Mouse (Mus musculus) brain, embryonic 18.5 days (tissue): ENCODE data around the gene Upk3a.
A peak's percentile ranks its signal among the peaks of the same experiment; 100 is the strongest.

ENCODE experiments used
- DNase-seq: peaks from one replicate; pipeline ENCODE4 v3.0.0-alpha.2; 2012; ENCODE audit warnings: low read depth, low spot score

Gene Upk3a

GRCm38 (mm10) chr15:85016951-85017664, at the start of gene Upk3a:
Gene Upk3a, plus strand, starts transcription at chr15:85017141.
- DNase-seq, result no peak

DNA sequence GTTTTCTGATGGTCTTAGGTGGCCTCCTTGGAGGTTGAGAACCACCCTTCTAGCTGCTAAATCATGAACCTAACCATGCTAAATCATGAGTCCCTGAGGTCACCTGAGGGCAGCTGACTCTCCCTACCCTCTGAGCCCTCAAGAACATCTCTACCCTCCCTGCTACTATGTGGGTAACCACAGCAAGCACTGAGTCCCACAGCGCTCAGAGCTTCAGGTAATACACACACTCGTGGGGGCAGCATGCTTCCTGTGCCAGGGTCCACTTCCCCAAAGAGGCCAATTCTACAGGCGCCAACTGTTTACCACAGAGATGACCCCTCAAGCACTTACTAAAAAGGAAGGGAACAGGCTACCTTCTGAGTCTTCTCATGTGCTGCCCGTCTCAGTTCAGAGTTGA, 48.4 kb upstream of the Upk3a start:
- no peak for DNase-seq

DNA sequence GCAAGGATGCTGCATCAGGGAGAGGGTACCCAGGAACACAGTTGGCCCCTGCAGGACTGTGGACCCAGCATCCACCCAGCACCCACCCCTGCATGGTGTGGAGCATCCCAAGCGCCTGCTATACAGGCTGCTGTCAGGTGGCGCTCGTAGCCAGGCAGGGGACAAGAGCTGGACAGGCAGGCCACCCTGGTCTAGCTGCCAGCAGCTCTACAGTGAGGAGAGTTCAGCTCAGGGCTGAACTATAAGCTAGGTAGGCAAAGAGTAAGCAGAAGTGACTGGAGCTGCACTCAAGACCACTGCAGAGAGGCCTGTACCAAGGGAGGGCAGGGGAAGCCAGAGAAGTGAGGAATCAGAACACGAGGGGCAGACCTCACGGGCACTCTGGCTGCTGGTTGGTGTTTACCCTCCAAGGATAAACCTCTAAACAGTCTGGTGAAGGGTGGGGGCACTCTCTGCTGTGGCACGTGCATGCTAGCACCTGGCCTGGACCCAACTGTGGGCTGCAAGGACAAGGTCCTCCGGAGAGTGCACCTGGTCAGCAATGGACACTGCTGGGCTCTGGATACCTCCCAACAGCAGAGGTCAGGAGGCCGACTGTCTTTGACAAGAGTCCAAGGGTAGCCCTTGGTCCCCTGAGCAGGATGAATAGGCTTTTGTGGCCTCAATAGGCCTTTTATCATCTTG, 43.9 kb upstream of the Upk3a start:
- no peak for DNase-seq

DNA sequence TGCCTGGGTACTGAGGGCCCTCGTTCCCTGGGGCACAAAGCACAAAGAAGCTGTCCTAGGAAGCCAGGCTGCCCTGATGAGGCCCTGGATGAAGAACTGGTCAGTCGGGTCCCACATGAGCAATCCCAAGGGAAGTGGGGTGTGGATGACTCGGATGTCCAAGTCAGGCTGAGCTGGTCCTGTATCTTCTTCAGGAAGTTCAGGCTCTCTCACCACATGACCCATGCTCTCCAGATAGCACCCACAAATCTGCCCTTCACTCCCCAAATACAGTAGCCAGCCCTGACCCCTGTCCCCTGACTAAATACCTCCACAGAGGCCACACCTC, 43.4 kb upstream of the Upk3a start:
- no peak for DNase-seq

DNA sequence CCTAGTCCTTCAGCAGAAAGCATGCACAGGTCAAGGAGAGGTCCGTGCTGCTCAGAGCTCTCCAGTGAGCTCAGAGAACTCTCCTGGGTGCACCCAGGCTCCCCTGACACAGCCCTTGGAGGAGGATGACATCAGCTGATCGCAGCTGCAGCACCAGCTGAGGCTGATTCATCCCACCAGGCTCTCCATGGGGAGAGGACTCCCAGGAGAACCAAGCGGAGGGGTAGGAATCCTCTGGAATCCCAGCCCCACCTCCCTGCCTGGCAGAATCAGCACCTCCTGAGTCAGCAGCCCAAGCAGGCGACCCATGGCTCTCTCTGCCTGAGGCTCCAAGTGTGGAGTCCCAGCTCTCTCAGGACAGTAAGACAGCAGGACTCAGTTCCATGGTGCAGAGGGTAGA, 41.2 kb upstream of the Upk3a start:
- DNase-seq, result no peak

- DNase-seq, result no peak
These were observed 35.2 kb upstream of the Upk3a start for GRCm38 (mm10) chr15:84981609-84982313.

GRCm38 (mm10) chr15:84982888-84983287, 34.1 kb upstream of the Upk3a start:
- DNase-seq, result no peak

GRCm38 (mm10) chr15:84983721-84984120, 33.2 kb upstream of the Upk3a start:
- no peak for DNase-seq

DNA sequence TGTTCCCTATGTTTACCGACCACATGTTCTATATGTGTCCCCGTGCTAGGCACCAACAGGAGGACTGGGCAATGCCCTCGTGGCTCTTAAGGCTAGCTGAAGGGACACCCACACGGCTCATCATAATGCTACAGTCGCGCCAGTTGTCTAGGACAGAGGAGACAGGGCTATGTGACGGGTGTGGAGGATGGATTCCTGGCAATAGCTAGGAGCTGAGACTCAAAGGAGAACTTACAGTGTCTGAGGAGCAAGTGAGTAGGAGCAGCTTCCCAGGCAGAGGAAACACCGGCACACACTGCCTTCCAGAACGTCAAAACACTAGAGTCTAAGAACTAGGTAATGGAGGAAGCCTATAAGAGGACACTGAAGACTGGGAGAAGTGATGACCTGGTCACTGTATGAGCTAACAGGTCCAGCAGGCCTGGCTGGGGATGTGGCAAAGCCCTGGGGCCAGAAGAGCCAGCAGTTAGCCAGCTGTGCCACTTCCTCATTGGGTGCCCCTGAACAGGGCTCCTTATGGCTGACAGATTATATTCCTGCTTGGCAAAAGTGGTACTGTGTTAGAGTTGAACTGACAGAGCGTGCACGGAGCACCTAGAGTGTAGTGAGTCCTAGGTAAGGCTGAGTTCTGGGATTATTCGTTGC, 31.3 kb upstream of the Upk3a start:
- DNase-seq, result no peak

DNA sequence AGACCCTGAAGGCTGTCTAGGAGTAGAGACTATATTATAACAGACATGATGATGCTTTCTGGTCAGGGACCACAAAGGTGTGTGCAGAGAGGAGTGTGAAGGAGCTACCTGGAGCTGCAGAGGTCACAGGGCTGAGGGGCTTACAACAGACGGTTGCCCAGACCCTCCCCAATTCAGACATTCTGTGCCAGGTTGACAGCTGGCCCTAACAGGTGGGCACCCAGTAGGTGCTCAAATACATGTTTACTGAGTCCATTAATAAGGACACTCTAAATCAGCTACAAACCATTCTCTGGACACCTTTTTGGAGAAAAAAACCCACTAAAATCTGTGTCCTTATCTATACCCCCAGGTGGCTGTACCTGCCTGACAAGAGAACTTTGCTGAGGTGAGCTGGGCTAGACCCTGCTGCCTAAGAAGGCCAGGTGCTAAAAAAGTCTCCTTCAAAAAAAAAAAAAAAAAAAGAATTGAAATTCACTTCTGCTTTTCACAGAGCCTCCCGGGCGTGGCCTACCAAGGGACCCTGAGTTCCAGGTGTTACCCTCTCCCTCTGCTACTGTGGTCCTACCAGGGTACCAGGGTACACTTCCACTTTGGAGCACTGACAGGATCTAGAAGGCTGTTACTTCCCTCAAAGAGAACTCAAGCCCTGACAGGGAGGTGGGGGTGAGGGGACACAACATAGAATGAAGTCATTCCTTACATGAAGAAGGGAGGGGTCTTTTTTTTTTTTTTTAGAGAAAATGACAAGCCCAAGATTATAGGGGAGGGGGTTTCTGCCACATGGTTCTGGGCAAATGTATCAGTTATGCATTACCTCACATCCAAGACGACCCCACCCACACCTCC, 30.5 kb upstream of the Upk3a start:
- no peak for DNase-seq

DNA sequence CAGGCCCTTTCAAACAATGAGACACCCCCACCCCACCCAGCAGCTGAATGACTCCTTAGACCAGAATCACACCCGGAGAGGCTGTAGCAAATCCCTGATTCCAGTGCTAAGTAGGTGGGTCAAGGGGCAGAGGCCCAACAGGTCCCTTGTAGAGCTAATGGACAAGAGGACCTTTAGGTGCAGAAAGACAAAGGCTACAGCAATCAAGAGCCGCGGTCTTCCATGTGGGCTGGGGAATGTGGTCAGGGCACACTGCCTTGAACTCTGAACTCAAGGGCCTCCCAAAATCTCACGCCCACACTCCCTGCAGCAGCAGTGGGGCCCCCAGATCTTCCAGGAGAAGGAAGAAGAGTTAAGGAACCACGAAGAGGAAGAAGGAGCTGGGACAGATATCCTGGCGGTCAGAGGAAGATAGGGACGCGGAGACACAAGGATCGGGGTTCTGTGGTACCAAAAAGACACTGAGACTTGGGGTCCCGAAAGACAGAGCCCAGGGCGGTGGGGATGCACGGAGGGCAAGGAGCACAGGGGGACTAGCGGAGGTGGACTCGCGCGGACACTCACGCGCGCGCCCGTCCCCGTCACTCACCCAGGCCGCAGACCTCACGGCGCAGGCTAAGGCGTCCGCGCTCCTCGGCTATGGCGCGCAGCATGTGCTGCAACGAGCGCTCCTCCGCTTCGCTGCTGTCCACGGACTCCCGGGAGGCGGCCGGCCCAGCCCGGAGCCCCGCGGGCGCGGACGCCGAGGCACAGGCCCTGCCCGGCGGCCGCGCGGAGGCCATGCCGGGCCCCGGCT, 29.7 kb upstream of the Upk3a start:
- no peak for DNase-seq

DNA sequence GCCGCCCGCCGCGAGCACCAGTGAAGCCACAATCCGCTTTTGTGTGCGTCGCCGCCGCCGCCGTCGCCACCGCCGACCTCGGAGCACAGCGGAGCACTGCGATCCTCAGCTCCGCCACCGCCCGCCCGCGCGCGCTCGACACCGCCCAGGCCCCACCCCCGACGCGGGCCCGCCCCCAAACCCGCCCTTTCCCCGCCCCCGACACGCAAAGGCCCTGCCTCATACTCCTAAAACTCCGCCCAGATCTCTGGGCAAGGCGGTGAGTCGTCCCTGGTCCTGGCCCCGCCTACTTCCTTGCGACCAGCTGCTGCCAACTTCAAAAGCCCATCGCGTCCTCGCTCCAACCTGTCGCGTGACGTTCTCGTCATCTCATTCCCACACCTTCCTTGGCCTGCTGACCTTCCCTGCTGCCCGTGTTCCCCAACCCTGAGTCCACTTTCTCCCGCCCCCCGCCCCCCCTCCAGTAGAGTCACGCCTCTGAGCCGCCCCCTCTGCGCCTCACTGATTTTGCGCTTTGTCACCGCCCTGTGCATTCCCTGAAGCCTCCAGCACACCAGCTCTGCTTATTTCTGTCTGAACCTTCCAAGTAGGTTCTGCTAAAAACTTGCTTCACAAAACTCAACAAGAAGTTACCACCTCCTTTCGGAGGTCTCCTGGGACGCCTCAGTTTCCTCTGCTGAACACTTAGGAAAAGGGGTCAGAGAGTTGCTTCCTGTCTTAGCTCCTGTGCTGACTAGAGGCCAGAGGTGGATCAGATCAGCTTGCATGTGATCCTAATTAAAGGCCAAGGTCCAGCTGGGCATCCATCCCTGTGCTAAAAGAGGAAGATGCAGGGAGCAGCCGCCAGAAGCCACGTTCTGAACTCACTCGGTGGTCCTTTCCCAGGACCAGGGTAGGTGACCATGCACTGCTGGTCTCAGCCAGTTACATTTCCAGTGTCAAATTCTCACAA, 28.8 kb upstream of the Upk3a start, which contains the start of gene 5031439G07Rik:
TSS of gene 5031439G07Rik (minus strand) at position 678 of the 952 bp plus-strand sequence.
- peak; percentile 82 for DNase-seq

- DNase-seq, result no peak
These were observed 27.8 kb upstream of the Upk3a start for GRCm38 (mm10) chr15:84989098-84989497.

DNA sequence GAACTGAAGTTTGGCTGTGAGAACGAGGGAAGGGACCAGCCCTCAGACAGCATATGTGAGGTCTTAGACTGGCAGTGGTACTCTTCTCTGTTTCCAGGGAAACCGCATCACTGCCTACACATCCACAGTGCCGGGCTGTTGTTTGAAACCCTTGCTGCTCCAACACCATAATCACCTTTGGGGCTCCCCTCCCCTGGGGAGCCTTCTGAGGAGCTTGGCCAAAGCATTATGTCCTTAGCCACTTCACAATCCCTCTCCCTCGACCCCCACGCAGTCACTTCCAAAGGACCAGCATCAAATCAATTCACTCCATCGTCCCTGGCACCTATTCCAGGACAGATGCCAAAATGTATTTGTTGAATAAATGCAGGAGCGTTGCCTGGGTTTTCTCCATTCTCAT, 27.2 kb upstream of the Upk3a start:
- no peak for DNase-seq

DNA sequence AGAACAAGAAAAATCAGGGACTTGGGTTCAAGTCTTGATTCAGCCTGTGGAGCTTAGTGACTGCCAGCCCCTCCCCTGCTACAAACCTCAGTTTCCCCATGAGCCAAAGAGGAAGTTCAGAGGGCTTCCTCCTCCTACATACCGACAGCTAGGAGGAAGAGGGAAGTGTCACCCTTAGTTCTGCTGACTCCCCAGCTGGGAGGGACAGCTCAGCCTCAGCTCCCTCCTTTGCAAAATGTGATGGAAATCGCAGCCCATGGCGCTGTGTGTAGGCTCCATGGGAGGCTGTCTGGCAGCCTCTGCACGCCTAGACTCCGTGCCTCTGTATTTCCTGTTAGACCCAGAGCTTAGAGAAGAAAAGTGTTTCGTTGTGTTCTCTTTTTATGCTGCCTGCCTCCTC, 22.4 kb upstream of the Upk3a start:
- no peak for DNase-seq

GRCm38 (mm10) chr15:84995041-84995440, 21.9 kb upstream of the Upk3a start:
- no peak for DNase-seq

- DNase-seq, result no peak
These were observed 21.0 kb upstream of the Upk3a start for GRCm38 (mm10) chr15:84995967-84996366.

GRCm38 (mm10) chr15:84997768-84998454, 19.0 kb upstream of the Upk3a start:
- DNase-seq, result no peak

- DNase-seq, result no peak
These were observed 17.0 kb upstream of the Upk3a start for GRCm38 (mm10) chr15:84999911-85000310.
